Mouse (Mus musculus): Measurements from ENCODE around the gene Gnb2.

DNA sequence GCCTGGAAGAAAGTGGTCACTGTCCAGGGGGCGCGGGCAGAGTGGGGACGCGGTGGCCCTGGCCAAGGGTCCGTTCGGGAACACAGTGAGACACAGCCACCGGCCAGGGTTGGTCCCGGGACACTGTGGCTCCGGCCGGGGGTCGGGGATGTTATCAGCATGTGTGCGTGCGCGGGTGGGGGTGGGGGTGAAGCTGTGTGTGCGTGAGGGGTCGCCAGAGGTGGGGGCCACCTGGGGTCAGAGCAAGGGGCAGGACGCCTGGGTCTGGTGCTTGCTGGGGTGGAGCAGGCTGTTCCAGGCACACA is 47.5 kb downstream of the Gnb2 start:
- TF ChIP-seq GATA1 (IDR thresholded peaks at IDR 0.05; ENCODE audit: borderline replicate concordance, low read length), result no peak
- no peak for TF ChIP-seq FLI1 (IDR thresholded peaks at IDR 0.05; ENCODE audit: low read length)
